Mouse (Mus musculus) embryonic facial prominence, embryonic 12.5 days (tissue): ENCODE data around the gene Zfp119a. TPM values are rescaled to one million over a fixed set of nuclear protein-coding genes. Genes with fewer than 3 reads are reported as not detected.

ENCODE experiments used
- ATAC-seq: fragments of 200-750 bp; cut with Nextera tagmentation; 2 replicates; pipeline ENCODE4 v1.8.0; 2017; ENCODE audit not compliant: insufficient number of reproducible peaks, insufficient read depth, low FRiP score, low TSS enrichment
- H3K27ac ChIP-seq: fragments of 300-500 bp; sonication (generic); 2 replicates; pipeline ENCODE4 v1.5.1; 2016; ENCODE audit warnings: mild to moderate bottlenecking
- H3K27me3 ChIP-seq: fragments of 300-500 bp; sonication (generic); 2 replicates; pipeline ENCODE4 v1.6.1; 2016; ENCODE audit warnings: mild to moderate bottlenecking, moderate library complexity
- H3K36me3 ChIP-seq: fragments of 300-500 bp; sonication (generic); 2 replicates; pipeline ENCODE4 v1.6.1; 2016; ENCODE audit warnings: mild to moderate bottlenecking
- H3K4me1 ChIP-seq: fragments of 300-500 bp; sonication (generic); 2 replicates; pipeline ENCODE4 v1.6.1; 2016
- H3K4me2 ChIP-seq: fragments of 300-500 bp; sonication (generic); replicated peaks from 2 replicates; pipeline ENCODE4 v1.6.1; 2016; ENCODE audit warnings: mild to moderate bottlenecking, moderate library complexity
- H3K4me3 ChIP-seq: fragments of 300-500 bp; sonication (generic); 2 replicates; pipeline ENCODE4 v1.5.1; 2016; ENCODE audit warnings: mild to moderate bottlenecking
- H3K9ac ChIP-seq: fragments of 300-500 bp; sonication (generic); 2 replicates; pipeline ENCODE4 v1.6.1; 2016; ENCODE audit warnings: mild to moderate bottlenecking, moderate library complexity
- H3K9me3 ChIP-seq: fragments of 300-500 bp; sonication (generic); 2 replicates; pipeline ENCODE4 v1.6.1; 2016; ENCODE audit warnings: mild to moderate bottlenecking, moderate library complexity
- WGBS: fragments of 180-500 bp; shearing (Covaris S2); methylation state at CpG from one replicate; pipeline ENCODE4 v1.1.7; 2016; 5-methylcytosine and 5-hydroxymethylcytosine counted together
- polyA plus RNA-seq: library from polyadenylated mRNA; unstranded; fragments of >200 nt; fragmentation: Nextera tagmentation; extraction: Ambion mirVana; gene quantifications from 2 replicates; pipeline ENCODE4 v1.2.1, GENCODE M21; 2016

Gene Zfp119a
- polyA plus RNA-seq, 1 experiment from 2014 or later, result 11.2 TPM

GRCm38 (mm10) chr17:55816853-55817252 is 61.9 kb downstream of the Zfp119a start:
- Histone ChIP-seq H3K36me3 (no peaks in the 10 kb centered on the region), H3K4me1 (no peaks in the 10 kb centered on the region), H3K9me3 (no peaks in the 10 kb centered on the region), H3K4me2 (no peak overlapping the region), H3K9ac (no peak overlapping the region), H3K27me3 (no peaks in the 10 kb centered on the region), H3K27ac (no peak overlapping the region), H3K4me3 (no peak overlapping the region)
- WGBS, result 88% methylated on average over 4 of the region's 4 CpGs
- ATAC-seq, result no peak

Other genes starting within 250 kb of the Zfp119a start
- gene Pot1b, start 166.3 kb downstream of the Zfp119a start, polyA plus RNA-seq, result 11.1 and 13.0 TPM in 2 replicates
- not detected in 2 replicates for gene Adgre4, start 128.9 kb downstream of the Zfp119a start, polyA plus RNA-seq
- 13.1 and 13.9 TPM in 2 replicates for gene Zfp959, start 13.2 kb upstream of the Zfp119a start, polyA plus RNA-seq
- gene Zfp119b, start 70.6 kb upstream of the Zfp119a start, polyA plus RNA-seq, result 4.9 and 6.2 TPM in 2 replicates
- 1.6 and 2.3 TPM in 2 replicates for gene Ebi3, start 73.7 kb upstream of the Zfp119a start, polyA plus RNA-seq
- gene Yju2, start 80.2 kb upstream of the Zfp119a start, polyA plus RNA-seq, result 26.8 and 28.3 TPM in 2 replicates
- 41.4 and 46.8 TPM in 2 replicates for gene Shd, start 91.5 kb upstream of the Zfp119a start, polyA plus RNA-seq
- gene Fsd1, start 107.6 kb upstream of the Zfp119a start, polyA plus RNA-seq, result 52.0 and 54.7 TPM in 2 replicates
- 6.4 and 8.0 TPM in 2 replicates for gene Stap2, start 126.7 kb upstream of the Zfp119a start, polyA plus RNA-seq
- gene Mpnd, start 126.8 kb upstream of the Zfp119a start, polyA plus RNA-seq, result 174 and 193 TPM in 2 replicates
- 173 and 175 TPM in 2 replicates for gene Sh3gl1, start 157.7 kb upstream of the Zfp119a start, polyA plus RNA-seq
- 44.5 and 45.8 TPM in 2 replicates for gene Chaf1a, start 161.5 kb upstream of the Zfp119a start, polyA plus RNA-seq
- gene Ubxn6, start 196.1 kb upstream of the Zfp119a start, polyA plus RNA-seq, result 49.0 and 52.7 TPM in 2 replicates
- 173 and 179 TPM in 2 replicates for gene Hdgfl2, start 200.7 kb upstream of the Zfp119a start, polyA plus RNA-seq
- 0.08 and 0.10 TPM in 2 replicates for gene Plin4, start 230.9 kb upstream of the Zfp119a start, polyA plus RNA-seq
- 0.15 and 0.29 TPM in 2 replicates for gene Plin5, start 238.7 kb upstream of the Zfp119a start, polyA plus RNA-seq
- gene Lrg1, start 243.1 kb upstream of the Zfp119a start, polyA plus RNA-seq, result 0.15 and 0.23 TPM in 2 replicates